Mouse (Mus musculus) gastrocnemius, postnatal 10 days (tissue): ENCODE data around the gene Fosl1. TPM values are rescaled to one million over a fixed set of nuclear protein-coding genes. Genes with fewer than 3 reads are reported as not detected.

Experiments
- DNase-seq: peaks from one replicate; pipeline ENCODE4 v3.0.0; 2021; ENCODE audit warnings: mixed read lengths
- total RNA-seq, 2 experiments: library from RNA; stranded (reverse); gene quantifications; 2 replicates each; pipeline ENCODE4 v1.2.3; 2021

Fosl1 gene
- total RNA-seq, 2 experiments from 2014 or later: not detected

DNA sequence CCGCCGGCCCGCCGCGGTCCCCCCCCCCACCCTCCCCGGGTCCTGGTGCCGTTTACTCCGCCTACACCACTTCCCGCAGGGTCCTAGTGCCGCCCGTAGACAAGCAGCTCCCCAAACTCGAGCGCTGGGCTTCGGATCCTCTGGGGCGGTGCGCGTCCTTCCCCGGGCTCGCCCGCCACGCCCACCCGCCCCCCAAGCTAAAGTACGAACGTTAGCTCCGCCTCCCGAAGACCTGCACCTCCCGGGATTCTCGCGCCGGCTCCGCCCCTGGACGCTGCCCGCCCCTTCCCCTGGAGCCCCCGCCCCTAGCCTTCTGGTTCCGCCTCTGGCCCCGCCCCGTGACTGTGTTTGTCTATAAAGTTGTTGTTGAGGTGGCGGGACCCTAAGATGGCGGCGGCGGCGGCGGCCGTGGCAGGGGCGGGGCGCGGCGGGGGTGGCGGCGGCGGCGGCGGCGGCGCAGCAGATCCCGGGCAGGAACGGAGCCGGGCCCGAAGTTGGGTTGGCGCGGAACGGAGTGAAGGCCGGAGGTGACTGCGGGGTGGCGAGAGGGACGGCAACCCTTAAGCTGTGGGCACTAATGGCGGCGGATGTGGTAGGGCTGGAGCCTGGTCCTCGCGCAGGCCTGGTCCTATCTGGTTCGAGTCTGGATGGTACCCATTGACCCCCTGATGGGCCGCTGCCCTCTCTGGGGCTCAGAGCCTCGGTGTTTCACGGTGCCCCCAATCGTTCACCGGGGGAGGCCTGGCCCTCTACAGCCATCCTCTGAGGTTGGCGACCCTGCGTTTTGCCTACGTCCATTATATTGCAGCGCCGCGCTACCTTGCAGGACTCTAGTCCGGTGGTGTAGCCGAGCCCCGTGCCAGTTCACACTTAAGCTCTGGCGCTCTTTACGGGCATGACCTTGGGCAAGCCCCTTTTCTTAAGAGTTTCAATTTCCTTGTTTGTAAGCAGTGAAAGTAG lies 22.3 kb upstream of the Fosl1 start, which contains the start of the genes Drap1 and AI837181:
TSS of gene Drap1 (minus strand) at position 198 of the 960 bp plus-strand sequence.
TSS of gene AI837181 (plus strand) at position 363 of the 960 bp plus-strand sequence.
- peak; percentile 97 for DNase-seq

DNA sequence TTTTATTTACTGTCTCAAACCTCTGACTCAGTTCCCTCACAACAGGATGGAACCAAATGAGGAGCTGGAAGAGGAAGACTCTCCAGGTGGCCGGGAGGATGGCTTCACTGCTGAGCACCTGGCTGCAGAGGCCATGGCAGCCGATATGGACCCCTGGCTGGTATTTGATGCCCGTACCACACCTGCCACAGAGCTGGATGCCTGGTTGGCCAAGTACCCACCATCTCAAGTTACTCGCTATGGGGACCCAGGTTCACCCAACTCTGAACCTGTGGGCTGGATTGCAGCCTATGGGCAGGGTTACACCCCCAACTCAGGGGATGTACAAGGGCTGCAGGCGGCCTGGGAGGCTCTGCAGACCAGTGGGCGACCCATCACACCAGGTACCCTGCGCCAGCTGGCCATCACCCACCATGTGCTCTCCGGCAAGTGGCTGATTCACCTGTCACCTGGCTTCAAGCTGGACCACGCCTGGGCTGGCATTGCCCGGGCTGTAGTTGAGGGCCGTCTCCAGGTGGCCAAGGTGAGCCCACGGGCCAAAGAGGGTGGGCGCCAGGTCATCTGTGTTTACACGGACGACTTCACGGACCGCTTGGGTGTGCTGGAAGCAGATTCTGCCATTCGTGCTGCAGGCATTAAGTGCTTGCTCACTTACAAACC lies 21.3 kb upstream of the Fosl1 start:
- no peak for DNase-seq

DNA sequence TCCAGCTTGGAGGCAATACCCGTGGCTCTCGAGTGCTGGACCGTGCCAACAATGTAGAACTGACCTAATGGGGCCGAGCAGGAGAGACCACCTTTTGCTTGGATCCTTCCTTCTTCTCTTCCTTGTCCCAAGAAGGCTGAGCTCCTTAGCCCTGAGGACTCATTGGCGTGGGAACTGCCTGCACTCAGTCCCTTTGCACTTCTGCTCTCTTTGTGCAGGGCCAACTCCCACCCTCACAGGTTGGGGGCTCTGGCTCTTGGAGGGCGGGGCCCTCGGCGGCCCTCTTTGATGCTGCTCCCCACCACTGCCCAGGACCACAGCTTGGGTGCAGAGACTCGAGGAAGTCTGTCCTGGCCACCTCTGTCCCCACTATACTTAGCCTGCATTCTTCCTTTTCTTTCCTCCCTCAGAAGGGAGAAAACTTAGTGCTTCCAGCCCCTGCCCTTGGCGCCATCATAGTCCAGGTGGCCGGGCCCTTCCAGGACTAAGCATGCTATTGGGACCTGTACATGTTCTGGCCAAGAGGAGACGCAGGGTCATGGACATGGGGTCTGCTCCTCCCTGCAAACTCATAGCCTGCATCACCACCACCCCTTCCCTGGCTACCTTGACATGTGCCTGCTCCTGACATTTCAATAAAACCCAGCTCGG lies 20.6 kb upstream of the Fosl1 start:
- no peak for DNase-seq

DNA sequence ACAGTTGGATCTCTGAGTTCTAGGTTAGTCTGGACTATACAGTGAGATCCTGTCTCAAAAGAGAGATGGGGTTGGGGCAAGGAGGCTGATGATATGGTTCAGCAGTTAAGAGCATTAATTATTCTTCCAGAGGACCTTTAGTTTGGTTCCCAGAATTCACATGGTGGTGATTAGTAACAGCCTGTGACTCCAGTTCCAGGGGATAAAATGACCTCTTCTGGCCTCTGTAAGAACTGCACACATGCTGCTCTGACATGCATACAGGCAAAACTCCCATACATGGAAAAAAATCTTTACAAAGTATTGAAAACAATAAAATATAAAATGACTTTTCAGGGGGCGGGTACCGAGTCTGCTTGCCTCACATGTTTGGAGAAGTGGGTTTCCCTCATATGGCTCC lies 19.3 kb upstream of the Fosl1 start:
- no peak for DNase-seq

DNA sequence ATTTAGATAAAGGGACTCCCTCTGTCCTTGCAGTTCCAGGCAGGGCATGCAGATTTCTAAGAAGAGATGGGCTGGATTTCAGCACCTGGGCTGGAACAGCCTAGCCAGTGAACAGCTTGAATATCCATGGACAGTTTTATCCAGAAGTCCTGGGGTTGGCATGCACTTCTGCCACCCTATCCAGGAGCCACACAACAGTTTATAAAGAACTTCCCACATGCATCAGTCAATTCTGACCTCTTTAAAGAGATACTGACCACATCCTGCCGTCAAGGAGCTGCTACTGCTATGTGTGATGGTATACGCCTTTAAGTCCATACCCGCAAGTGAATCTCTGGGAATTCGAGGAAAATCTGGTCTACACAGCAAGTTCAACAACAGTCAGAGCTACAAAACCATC lies 18.1 kb upstream of the Fosl1 start:
- DNase-seq: no peak

DNA sequence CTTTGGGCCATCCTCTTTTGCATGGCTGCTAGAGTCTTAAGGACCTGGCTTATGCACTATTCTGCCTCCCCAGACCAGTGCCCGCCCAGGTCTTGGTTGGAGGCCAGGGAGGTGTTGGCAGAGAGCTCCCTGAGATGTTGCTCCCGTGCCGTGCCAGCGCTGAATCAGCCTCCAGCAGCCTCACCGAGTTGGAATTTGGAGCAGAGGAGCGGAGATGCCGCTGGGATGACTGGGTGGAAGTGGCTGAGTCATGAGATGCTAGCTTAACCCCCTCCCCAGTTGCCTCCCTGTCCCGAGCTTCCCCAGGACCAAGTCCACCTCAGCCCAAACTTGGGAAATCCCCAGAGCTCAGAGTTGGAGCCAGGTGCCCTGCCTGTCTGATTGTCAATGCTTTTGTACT lies 17.5 kb upstream of the Fosl1 start:
- DNase-seq: peak; percentile 80

DNA sequence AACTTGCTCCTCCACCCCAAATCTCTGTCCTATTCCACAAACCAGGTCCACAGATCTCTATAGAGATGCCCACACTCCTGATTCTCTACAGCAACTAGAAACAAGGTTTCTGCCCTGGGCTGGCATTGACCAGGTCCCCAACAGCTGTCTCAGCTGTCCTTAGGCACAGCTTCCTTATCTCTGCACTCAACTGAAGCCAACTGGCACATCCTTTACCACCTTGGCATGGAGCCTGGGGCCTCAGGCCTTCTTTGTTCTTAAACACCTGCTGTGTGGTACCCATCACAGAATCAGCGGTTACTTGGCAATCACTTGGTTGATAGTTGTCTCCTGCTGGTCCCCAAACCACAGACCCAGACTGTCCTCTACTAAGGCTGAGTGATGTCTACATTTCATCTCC lies 16.9 kb upstream of the Fosl1 start:
- no peak for DNase-seq

DNA sequence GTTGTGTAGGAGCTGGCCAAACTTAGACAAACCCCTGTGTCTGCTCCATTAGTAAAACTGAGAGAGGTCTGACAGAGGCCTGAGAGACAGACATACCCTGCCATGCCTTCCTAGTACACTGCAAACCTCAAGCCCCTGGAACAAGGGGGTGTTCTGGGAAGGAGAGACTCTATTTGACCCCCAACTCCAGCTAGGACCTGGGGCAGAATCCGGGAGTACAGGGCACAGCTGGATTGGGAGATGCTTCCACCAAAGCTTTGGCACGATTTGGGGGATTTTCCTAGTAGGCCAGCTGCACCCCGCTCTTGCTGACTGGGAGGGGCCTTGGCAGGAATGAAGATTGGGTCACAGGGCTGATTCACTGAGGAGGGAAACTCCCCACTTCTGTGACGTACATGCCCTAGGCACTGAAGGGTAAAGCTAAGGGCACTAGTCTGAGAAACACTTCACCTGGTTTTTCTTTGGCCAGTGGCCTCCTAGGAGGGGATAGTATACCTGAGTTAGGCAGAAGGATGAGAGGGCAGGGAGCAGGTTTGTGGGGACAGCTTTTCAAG lies 15.4 kb upstream of the Fosl1 start:
- DNase-seq: no peak

DNA sequence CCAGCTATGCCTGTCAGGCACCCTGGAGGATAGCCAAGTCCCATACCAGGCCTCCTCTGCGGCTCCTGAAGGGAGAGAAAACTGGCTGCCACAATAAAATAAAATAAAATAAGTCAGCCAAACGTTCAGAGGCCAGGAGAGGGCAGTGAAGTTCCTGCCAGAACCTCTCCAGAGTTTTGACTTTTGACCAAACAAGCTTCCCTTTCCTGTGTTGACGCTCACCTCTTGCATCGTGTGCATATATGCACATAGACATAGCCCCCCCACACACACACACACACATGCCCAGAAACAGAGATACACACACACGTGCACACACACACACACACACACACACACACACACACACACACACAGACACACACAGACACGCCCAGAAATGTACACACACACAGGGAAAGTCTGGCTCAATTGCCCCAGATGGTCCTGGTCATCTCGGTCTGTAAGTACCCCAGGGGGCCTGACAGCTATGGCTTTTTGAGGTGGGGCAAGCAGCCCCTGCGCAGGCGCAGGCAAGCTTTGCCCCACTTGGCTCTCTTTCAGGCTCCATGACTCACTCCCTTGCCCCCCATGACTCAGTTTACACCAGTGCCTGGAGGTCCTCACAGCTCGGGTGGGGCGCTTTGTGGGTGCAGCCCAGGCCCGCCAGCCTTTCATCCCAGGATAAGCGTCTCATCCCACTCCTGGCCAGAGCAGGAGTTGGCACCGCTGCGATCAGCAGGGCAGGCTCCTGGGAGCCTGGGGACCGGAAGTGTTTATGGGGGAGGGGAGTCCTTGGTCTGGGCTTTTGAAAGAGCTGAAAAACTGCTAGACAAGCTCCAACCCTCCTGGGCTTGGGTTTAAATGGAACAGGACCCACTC lies 14.1 kb upstream of the Fosl1 start:
- DNase-seq: peak; percentile 46

DNA sequence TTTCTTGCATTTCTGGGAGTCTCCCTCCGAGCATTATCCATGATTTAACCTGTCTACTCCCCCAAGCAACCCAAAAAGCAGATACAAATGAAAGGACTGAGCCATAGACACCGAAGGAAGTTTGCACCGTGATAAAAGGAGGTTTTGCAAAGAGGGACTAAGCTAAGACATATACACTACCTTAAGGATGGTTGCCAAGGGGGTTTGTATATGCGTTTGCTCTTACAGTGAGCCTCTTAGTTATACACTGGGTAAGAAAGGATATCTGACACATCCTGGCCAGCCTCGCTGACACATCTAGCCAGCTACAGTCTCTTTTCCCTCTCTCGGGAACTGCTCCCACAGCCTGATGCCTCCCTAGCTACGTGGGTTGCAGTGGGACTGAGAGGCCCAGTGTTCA lies 13.4 kb upstream of the Fosl1 start:
- DNase-seq: no peak

DNA sequence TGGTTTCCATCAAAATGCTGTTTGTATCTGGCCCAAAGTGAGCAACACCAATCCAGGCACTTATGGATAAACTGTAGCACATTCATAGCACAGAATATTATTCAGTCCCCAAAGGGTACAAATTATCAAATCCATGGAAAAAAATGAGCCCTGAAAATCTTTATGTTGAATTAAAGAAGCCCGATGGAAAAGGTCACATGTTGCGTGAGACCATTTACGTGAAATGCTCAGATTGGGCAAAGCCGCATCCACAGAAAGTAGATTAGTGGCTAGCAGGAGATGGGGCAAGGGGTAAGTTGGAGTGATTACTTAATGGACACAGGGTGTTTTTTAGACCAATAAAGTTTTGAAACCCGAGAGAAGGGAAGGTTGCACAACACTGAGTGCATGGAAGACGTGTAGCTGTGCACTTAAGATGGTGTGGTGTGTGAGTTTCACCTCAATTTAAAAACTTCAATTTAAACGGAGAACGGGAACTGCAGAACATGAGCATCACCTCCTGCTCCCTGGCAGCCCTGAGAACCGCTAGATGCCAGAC lies 2.9 kb upstream of the Fosl1 start:
- DNase-seq: no peak

DNA sequence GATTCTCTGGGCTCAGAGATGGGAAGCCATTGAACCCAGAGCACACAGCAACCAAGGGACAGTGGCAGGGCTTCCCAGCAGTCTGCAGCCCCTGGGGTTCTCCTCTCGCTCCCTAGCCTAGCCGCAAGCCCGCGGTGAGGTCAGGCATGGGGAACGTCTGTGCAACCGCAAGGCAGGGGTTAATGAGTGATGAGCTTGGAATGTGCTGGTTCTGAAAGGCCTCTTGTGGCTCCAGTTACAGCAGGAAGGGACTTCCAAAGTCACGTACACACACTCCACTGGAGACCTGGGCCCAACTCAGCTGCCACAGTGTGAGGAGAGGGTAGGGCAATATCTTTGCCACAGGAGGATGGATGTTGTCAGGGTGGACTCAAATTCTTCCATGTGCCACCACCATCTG lies 2.4 kb upstream of the Fosl1 start:
- DNase-seq: no peak

DNA sequence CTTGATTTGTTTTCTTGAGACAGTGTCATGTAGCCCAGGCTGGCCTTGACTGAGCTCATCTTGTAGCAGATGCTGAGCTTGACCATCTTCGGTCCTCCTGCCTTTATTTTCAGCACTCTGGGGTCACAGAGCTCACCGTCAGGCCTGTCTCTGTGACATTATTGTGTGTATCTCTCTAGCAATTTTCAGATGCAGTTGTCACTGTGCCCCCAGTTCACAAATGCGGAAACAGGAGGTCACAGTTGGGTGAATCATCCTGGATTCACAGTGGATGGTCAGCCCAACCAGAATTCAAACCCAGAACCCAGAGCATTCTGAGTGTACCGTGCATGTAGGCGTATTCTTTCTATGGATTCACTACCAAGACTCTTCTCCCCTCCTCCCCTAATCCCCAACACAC lies 1.6 kb upstream of the Fosl1 start:
- no peak for DNase-seq

DNA sequence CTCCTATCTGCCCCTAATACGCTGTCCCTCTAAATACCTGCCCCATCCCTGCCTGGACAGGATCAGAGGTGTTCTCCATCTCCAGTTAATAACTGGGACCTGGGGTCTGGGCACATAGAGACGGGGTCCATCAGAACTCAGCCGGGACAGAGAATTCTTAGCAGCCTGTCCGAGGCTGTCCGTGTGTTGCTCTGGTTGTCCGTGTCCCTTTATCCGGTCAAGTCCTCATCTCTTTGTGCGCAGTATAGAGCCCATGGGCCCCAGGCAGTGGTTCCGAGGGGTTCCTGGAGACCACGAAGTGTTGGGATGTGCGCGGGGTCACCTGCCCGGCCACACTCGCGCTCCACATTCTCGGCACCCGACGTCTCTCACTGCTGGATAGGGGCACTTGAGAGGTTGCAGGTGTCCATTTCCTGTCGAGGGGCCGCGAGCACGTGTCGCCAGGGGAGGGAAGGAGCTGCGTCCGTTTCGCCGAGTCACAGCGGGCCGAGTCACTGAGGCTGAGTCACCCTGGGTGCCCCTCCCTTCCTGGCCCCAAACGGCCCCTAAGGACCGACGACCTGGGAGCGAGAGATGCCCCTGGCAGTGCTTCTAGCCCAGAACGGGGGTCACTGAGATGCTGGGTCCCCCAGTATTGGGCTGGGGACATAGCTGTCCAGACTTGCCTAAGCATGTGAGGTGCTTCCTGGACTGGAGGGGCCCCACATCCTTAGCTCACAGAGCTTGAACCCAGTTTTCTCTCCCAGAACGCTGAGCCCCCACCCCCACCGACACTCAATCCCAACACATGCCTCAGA lies 1.2 kb downstream of the Fosl1 start:
- DNase-seq: no peak

DNA sequence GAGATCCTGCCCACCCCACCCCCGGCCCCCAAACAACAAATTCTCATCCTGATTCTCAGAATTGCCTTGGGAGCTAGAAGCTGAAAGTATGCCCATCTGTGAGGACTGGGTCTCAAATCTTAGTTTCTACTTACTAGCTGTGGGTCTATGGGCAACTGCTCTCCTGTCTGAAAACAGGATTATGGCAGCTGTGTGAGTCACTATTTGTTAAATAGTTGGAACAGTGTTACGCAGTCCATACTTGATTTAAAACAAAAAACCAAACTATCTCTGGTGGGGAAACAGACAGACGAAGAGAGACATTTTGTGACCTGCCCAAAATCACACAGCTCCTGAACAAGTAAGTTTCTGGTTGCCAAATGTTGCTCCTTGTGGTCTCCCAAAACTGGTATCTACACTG lies 2.3 kb downstream of the Fosl1 start:
- no peak for DNase-seq

DNA sequence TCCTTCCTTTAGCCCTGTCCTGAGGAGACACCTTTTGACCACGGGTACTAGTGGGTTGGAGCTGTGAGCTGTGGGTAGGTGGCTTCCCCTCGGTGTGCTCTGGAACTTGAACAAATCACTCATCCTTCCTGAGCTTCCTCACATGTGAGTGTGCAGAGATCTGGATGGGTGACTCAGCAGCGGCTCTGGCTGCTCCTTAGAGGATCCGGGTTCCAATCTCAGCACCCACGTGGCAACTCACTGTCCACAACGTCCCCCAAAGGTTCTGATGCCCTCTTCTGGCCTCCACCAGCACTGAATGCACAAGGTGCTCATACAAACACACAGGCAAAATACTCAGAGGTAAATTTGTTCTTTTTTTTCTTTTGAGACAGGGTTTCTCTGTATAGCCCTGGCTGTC lies 4.4 kb downstream of the Fosl1 start:
- DNase-seq: no peak

DNA sequence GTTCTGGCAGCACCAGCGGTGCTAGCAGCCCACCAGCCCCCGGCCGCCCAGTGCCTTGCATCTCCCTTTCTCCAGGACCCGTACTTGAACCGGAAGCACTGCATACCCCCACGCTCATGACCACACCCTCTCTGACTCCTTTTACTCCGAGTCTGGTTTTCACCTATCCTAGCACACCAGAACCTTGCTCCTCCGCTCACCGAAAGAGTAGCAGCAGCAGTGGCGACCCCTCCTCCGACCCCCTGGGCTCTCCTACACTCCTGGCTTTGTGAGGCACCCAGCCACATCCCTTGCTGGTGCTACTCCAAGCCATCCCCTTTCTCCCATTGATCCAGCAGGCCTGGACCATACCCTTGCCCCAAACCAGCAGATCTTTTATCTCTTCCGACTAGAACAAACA lies 7.7 kb downstream of the Fosl1 start:
- no peak for DNase-seq

DNA sequence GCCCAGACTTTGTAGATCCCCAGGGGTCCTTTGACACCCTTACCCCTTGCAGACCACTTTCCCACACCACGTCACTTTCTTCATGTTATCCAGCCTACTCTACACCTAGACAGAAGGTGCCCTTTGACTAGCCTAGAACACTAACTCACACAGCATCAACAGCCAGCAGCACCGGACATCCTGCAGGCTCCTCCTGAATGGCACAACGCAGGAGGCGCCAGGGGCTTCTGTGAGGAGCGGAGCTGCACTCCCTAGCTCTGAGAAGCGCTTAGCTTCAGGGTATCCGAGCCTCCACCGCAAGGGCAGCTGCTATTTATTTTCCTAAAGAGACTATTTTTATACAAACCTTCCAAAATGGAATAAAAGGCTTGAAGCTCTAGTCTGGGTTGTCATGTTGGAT lies 8.2 kb downstream of the Fosl1 start:
- DNase-seq: no peak

DNA sequence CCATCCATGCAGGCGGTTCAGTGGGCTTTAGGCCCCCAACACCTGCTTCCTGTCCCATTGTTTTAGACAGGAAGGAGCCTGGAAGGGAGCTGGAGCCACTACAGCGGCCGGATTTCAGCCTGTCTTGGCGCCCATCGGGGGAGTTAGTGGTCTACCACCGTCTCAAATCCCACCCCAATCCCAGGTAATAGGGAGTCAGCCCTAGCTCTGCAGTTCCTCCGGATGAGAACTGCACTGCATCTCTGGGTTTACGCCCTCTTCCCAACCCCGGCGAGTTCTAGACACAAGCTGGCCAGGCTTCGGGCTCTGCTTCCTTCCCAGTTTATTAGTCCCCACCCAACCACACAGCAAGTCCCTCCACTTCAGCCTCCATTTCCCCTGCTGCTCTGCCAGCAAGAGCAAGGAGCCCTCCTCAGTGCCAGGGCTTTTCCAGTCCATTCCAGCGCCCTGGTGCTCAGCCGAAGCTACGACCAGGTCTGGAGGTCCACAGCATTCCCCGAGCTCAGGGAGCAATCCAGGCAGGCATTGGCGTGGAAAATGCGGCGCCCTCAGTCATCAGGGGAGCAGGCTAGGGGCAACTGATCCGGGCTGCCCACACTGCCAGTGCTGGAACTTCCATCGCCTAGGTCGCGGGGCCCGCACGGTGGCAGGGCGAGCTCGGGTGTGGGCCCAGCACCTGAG lies 9.0 kb downstream of the Fosl1 start:
- DNase-seq: peak; percentile 33
